Mouse (Mus musculus) ES-E14 (cell line): ENCODE measurements around the gene Ap1s2.

ENCODE experiments used
- CHD2 ChIP-seq: IDR thresholded peaks from 2 replicates; pipeline ENCODE4 v1.6.1; 2014; ENCODE audit warnings: mild to moderate bottlenecking, low read depth, low read length, inconsistent platforms
- HCFC1 ChIP-seq: IDR thresholded peaks from 2 replicates; pipeline ENCODE4 v1.6.1; 2012; ENCODE audit warnings: low read length, inconsistent platforms, borderline replicate concordance; ENCODE audit not compliant: insufficient read depth
- MAFK ChIP-seq: IDR thresholded peaks from 2 replicates; pipeline ENCODE4 v1.6.1; 2014; ENCODE audit warnings: mild to moderate bottlenecking, low read depth, low read length, inconsistent platforms; ENCODE audit not compliant: insufficient read depth
- ZC3H11A ChIP-seq: IDR thresholded peaks from 2 replicates; pipeline ENCODE4 v1.6.1; 2012; ENCODE audit warnings: low read depth, mild to moderate bottlenecking, inconsistent platforms, low read length, borderline replicate concordance
- ZNF384 ChIP-seq: IDR thresholded peaks from 2 replicates; pipeline ENCODE4 v1.6.1; 2012; ENCODE audit warnings: low read depth, low read length, inconsistent platforms

GRCm38 (mm10) chrX:163897354-163897753 lies 11.5 kb upstream of the Ap1s2 start:
- no peak for TF ChIP-seq CHD2
- TF ChIP-seq MAFK, result no peak
- no peak for TF ChIP-seq ZC3H11A
- TF ChIP-seq HCFC1, result no peak
- TF ChIP-seq ZNF384, result no peak
